In the genomic region with DNA sequence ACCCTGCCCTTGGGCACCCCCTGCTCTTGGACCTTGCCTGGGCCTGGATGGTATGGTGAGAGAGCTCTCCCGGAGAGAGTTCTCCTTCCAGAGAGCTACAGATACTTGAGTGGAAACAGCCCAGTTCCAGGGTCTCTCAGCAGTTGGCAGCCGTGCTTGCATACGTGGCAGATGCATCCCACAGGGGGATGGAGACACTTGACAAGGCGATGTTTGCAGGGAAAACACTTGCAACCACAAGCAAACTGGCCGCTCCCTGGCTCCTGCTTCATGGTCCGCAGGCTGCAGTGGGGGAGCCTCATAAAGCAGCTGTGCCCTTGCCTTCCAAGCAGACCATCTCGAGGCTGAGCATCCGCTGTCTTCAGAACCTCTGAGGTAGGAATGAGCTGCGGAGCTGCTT, we compare ENCODE assay signal across 21 mouse cellular contexts. TPM values are rescaled to one million over a fixed set of nuclear protein-coding genes. Genes with fewer than 3 reads are reported as not detected.
"Had no signal": no experiment of that assay in that cellular context is flagged by ENCODE, and none has a peak within 500 bp of the region (broad histone marks: within the 10 kb centered on the region; RNA-seq: fewer than 3 reads in every experiment).

Gene Bpifb2 (plus strand): TSS at position 301 of the 400 bp plus-strand sequence.

- H3K4me3 ChIP-seq: neural tube, embryonic 12.5 days; neural tube, embryonic 13.5 days; neural tube, embryonic 15.5 days; stomach, embryonic 15.5 days had no signal

- H3K4me1 ChIP-seq: neural tube, embryonic 12.5 days; neural tube, embryonic 13.5 days; neural tube, embryonic 15.5 days; stomach, embryonic 15.5 days had no signal

- H3K9me3 ChIP-seq: neural tube, embryonic 12.5 days; neural tube, embryonic 13.5 days; neural tube, embryonic 15.5 days; stomach, embryonic 15.5 days had no signal

- H3K27me3 ChIP-seq: neural tube, embryonic 12.5 days; neural tube, embryonic 13.5 days; neural tube, embryonic 15.5 days; stomach, embryonic 15.5 days had no signal

- H3K27ac ChIP-seq: neural tube, embryonic 12.5 days; neural tube, embryonic 13.5 days; neural tube, embryonic 15.5 days; stomach, embryonic 15.5 days; stomach, postnatal 0 days had no signal

- H3K36me3 ChIP-seq: neural tube, embryonic 12.5 days; neural tube, embryonic 13.5 days; neural tube, embryonic 15.5 days; stomach, embryonic 15.5 days had no signal

- DNase-seq: retina, postnatal 1 day; right cerebral cortex, adult 18-20 months; right cerebral cortex, postnatal 14 days; right cerebral cortex, postnatal 25 days; right cerebral cortex, postnatal 4 days; spleen, adult 18-20 months; thymus, adult 18-20 months; thymus, adult 2 months; thymus, postnatal 14 days; thymus, postnatal 25 days; thymus, postnatal 36 days had no signal

RNA-seq across cellular contexts. Expression of gene Bpifb2, which starts in this region (rescaled TPM):
- polyA plus RNA-seq: neural tube, embryonic 12.5 days; neural tube, embryonic 13.5 days; neural tube, embryonic 14.5 days; neural tube, embryonic 15.5 days; small intestine, adult 2 months; stomach, embryonic 14.5 days; stomach, embryonic 15.5 days; stomach, embryonic 16.5 days; stomach, postnatal 0 days; urinary bladder, adult 2 months had no signal
